Mouse (Mus musculus) liver, adult 2 months (tissue): Measurements from ENCODE around the gene F2rl1.

Source experiments
- CTCF ChIP-seq: fragments of 200-500 bp; IDR thresholded peaks from 2 replicates; pipeline ENCODE4 v1.5.1; 2011; ENCODE audit warnings: low read depth, low read length, control low read depth
- POLR2A ChIP-seq: fragments of 200-500 bp; IDR thresholded peaks from 2 replicates; pipeline ENCODE4 v1.6.1; 2011; ENCODE audit warnings: low read length, control low read depth; ENCODE audit not compliant: insufficient read depth; ENCODE audit errors: extremely low read depth

DNA sequence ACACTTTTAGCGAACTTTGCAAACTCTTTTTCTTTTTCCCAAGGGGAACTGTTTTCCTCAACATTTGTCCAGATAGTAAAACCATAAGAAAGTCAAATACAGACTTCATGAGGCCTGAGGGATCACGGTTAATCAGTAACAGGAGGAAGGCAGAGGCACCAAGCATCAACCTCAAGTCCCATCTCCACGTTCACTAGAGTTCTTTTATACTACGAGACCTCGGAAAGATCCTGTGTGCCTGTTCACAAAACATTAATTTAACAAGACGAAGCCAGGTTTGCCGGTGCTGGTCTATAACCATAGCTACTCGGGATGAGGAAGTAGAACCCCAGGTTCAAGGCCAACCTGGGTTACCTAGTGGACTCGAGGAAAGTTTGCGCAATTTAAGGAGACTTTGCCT is 2.9 kb downstream of the F2rl1 start:
- TF ChIP-seq CTCF (no peak), POLR2A (no peak)
